Mouse (Mus musculus) hindbrain, embryonic 14.5 days (tissue): ENCODE results near the gene Unc13b. TPM values are rescaled to one million over a fixed set of nuclear protein-coding genes. Genes with fewer than 3 reads are reported as not detected.

ENCODE experiments used
- ATAC-seq: fragments of 200-750 bp; cut with Nextera tagmentation; 2 replicates; pipeline ENCODE4 v1.8.0; 2017; ENCODE audit warnings: moderate number of reproducible peaks, mild to moderate bottlenecking, moderate TSS enrichment, moderate library complexity; ENCODE audit not compliant: low FRiP score
- DNase-seq: peaks from one replicate; pipeline ENCODE4 v3.0.0-alpha.2; 2015; ENCODE audit warnings: low spot score
- H3K27ac ChIP-seq: fragments of 300-500 bp; sonication (generic); 2 replicates; pipeline ENCODE4 v1.5.1; 2014; ENCODE audit warnings: mild to moderate bottlenecking, moderate library complexity
- H3K27me3 ChIP-seq: fragments of 300-500 bp; sonication (generic); 2 replicates; pipeline ENCODE4 v1.6.1; 2014; ENCODE audit warnings: mild to moderate bottlenecking, low read length, mixed read lengths; ENCODE audit not compliant: control insufficient read depth, insufficient read depth
- H3K36me3 ChIP-seq: fragments of 300-500 bp; sonication (generic); replicated peaks from 2 replicates; pipeline ENCODE4 v1.6.1; 2014; ENCODE audit not compliant: control insufficient read depth, insufficient read depth
- H3K4me1 ChIP-seq: fragments of 300-500 bp; sonication (generic); replicated peaks from 2 replicates; pipeline ENCODE4 v1.6.1; 2014; ENCODE audit warnings: antibody characterized with exemption, low read length, mixed read lengths; ENCODE audit not compliant: control insufficient read depth, insufficient read depth
- H3K4me2 ChIP-seq: fragments of 300-500 bp; sonication (generic); replicated peaks from 2 replicates; pipeline ENCODE4 v1.6.1; 2014; ENCODE audit warnings: mild to moderate bottlenecking, moderate library complexity
- H3K4me3 ChIP-seq: fragments of 300-500 bp; sonication (generic); replicated peaks from 2 replicates; pipeline ENCODE4 v1.5.1; 2014; ENCODE audit warnings: mild to moderate bottlenecking, low read length
- H3K9ac ChIP-seq: fragments of 300-500 bp; sonication (generic); 2 replicates; pipeline ENCODE4 v1.6.1; 2014
- H3K9me3 ChIP-seq: fragments of 300-500 bp; sonication (generic); 2 replicates; pipeline ENCODE4 v1.6.1; 2016; ENCODE audit warnings: low read length; ENCODE audit not compliant: control insufficient read depth
- WGBS: fragments of 180-500 bp; shearing (Covaris S2); extraction: QIAGEN DNeasy Blood & Tissue Kit; methylation state at CpG from one replicate; pipeline ENCODE4 v1.1.7; 2014; 5-methylcytosine and 5-hydroxymethylcytosine counted together
- polyA plus RNA-seq: library from polyadenylated mRNA; unstranded; fragments of >200 nt; fragmentation: Nextera tagmentation; extraction: Ambion mirVana; gene quantifications from 2 replicates; pipeline ENCODE4 v1.2.1, GENCODE M21; 2014

The Unc13b gene
- polyA plus RNA-seq, 1 experiment from 2014 or later = 19.5 TPM

DNA sequence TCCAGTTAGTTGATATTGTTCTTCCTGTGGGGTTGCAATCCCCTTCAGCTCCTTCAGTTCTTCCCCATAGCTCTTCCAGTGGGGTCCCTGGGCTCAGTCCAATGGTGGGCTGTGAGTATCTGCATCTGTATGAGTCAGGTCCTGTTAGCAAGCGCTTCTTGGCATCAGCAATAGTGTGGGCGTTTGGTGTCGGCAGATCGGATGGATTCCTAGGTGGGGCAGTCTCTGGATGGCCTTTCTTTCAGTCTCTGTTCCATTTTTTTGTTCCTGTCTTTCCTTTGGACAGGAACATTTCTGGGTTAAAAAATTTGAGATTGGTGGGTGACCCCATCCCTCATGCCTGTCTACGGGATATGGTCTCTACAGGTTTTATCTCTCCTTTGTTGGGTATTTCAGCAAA lies 226.7 kb downstream of the Unc13b start:
- Histone ChIP-seq H3K9ac (no peak overlapping the region), H3K4me1 (no peaks in the 10 kb centered on the region), H3K36me3 (no peaks in the 10 kb centered on the region), H3K4me3 (no peak overlapping the region), H3K27me3 (no peaks in the 10 kb centered on the region), H3K9me3 (no peaks in the 10 kb centered on the region), H3K27ac (no peak overlapping the region), H3K4me2 (no peak overlapping the region)
- ATAC-seq = no peak
- DNase-seq = no peak
- WGBS = 90% methylated on average over 5 of the region's 5 CpGs

DNA sequence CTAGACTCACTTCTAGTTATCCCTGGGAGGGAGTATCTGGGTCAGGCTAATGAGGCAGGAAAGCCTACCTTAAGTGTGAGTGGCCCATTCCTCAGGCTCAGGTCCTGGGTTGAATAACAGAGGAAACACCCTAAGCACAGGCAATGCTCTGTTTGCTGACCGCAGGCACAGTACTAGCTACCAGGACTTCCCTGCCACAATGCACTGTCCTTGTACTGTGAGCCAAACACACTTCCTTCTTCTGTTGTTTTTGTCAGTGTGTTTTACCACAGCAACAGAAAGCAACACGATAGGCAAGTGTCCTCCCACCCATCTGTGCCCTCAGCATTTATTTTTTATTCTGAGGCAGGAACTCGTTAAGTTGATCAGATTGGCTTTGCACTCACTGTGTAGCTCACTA lies 228.6 kb downstream of the Unc13b start:
- Histone ChIP-seq H3K9ac (no peak overlapping the region), H3K4me3 (no peak overlapping the region), H3K27ac (no peak overlapping the region), H3K27me3 (no peaks in the 10 kb centered on the region), H3K36me3 (no peaks in the 10 kb centered on the region), H3K4me1 (no peaks in the 10 kb centered on the region), H3K4me2 (no peak overlapping the region), H3K9me3 (no peaks in the 10 kb centered on the region)
- WGBS = 71% methylated on average over 3 of the region's 3 CpGs
- no peak for ATAC-seq
- no peak for DNase-seq

DNA sequence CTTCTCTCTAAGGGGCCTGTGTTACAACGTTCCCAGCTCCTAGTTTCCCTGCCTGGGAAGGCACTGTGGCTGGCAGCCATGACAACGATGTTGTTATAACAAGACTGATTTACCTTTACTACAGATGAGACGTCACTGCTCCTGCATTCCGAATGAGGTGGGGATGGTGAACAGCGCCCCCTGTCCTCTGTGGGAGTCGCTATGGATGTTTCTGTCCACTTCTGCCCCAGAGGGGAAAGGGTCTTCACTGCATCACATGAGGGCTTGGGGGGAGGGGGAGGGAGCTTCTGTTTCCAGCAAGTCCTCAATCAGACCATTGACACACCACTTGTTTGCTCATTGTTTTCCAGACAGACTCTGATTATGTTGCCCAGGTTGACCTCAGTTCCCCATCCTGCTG lies 235.2 kb downstream of the Unc13b start:
- Histone ChIP-seq H3K36me3 (no peaks in the 10 kb centered on the region), H3K4me3 (no peak overlapping the region), H3K4me2 (no peak overlapping the region), H3K4me1 (no peaks in the 10 kb centered on the region), H3K9me3 (no peaks in the 10 kb centered on the region), H3K27ac (no peak overlapping the region), H3K9ac (no peak overlapping the region), H3K27me3 (no peaks in the 10 kb centered on the region)
- ATAC-seq = no peak
- DNase-seq = no peak
- 36% methylated on average over 6 of the region's 6 CpGs for WGBS

DNA sequence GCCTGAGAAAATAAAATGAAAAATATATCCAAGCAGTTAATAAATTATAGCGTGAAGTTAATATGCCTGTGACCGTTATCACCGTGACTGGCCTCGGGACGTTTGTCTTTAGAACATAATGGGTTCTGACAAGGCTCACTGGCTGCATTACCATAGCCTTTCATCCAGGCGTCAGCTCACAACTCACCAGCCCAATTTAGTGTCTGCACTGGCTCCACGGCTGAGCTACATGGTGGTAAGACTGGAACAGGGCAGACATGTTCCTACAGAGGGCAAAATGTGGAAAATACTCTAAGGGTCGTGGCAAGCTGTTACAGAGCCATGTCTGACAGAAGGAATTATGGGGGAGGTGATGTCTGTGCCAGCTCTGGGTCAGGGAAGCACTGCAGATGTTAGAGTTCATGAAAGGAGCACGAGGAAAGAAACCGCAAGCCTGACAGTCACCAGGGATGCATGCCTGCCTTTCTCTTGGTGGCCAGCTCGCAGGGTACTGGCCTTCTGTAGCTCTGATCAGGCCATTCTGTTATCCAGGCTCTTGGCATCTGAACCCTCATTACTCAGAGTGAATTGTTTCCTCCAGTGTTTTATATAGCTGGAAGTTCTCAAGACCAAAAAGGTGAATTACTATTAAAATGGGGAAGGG lies 251.1 kb downstream of the Unc13b start:
- WGBS = 12% methylated on average over 11 of the region's 11 CpGs

More for the DNA sequence above, 251.1 kb downstream of the Unc13b start:
- Histone ChIP-seq H3K4me3 (no peak overlapping the region), H3K36me3 (no peaks in the 10 kb centered on the region), H3K9ac (0 out of 2 replicates have a peak overlapping the region, but pooled peaks have one; percentile 16), H3K27me3 (no peaks in the 10 kb centered on the region), H3K4me1 (peaks cover 6% of the 10 kb centered on the region), H3K27ac (peak overlapping the region; percentile 57; the same call in 1 of the 2 replicates), H3K9me3 (no peaks in the 10 kb centered on the region), H3K4me2 (peak overlapping the region; percentile 17; the same call in 1 of the 2 replicates)
- DNase-seq = no peak
- no peak; the same call in 1 of the 2 replicates for ATAC-seq

Other genes with a start within 250 kb of the Unc13b start
- gene Fam205a1, start 205.1 kb upstream of the Unc13b start, polyA plus RNA-seq = 0.10 and 0.12 TPM in 2 replicates
- 0.62 and 0.73 TPM in 2 replicates for gene Gm12394, start 202.2 kb upstream of the Unc13b start, polyA plus RNA-seq
- gene Fam205c, start 184.7 kb upstream of the Unc13b start, polyA plus RNA-seq = 1.5 and 2.4 TPM in 2 replicates
- gene Phf24, start 142.3 kb upstream of the Unc13b start, polyA plus RNA-seq = 43.5 and 47.8 TPM in 2 replicates
- 38.5 and 42.0 TPM in 2 replicates for gene Dnajb5, start 109.1 kb upstream of the Unc13b start, polyA plus RNA-seq
- gene 1700022I11Rik, start 89.3 kb upstream of the Unc13b start, polyA plus RNA-seq = 0.63 and 0.71 TPM in 2 replicates
- gene Vcp, start 58.4 kb upstream of the Unc13b start, polyA plus RNA-seq = 470 and 518 TPM in 2 replicates
- gene Fancg, start 48.4 kb upstream of the Unc13b start, polyA plus RNA-seq = 15.6 and 20.1 TPM in 2 replicates
- 24.2 and 27.1 TPM in 2 replicates for gene Pigo, start 33.1 kb upstream of the Unc13b start, polyA plus RNA-seq
- gene Stoml2, start 27.2 kb upstream of the Unc13b start, polyA plus RNA-seq = 215 and 231 TPM in 2 replicates
- gene Fam214b, start 12.7 kb upstream of the Unc13b start, polyA plus RNA-seq = 22.6 and 22.9 TPM in 2 replicates
- gene Atp8b5, start 208.2 kb downstream of the Unc13b start, polyA plus RNA-seq = 0.27 and 0.60 TPM in 2 replicates